Mouse (Mus musculus): ENCODE results near the gene Lgals4. TPM values are rescaled to one million over a fixed set of nuclear protein-coding genes. Genes with fewer than 3 reads are reported as not detected.
"Not testable (repeated sequence)": the region's sequence is repeated elsewhere in the genome, so short reads cannot be mapped to it uniquely, and the experiment has no call there.

The Lgals4 gene
- total RNA-seq, 2 experiments from 2014 or later = 2.0 to 4.4 TPM

GRCm38 (mm10) chr7:28880554-28880953 lies 46.9 kb downstream of the Lgals4 start:
- DNase-seq = no peak
- intact Hi-C loops (cut with DNase I; ENCODE audit: low total_unique reads) = no loop called here

- DNase-seq = no peak
- intact Hi-C loops (cut with DNase I; ENCODE audit: low total_unique reads) = no loop called here
Observed at GRCm38 (mm10) chr7:28881199-28881598, 47.5 kb downstream of the Lgals4 start, which contains the start of gene Capn12. Capn12 (plus strand) TSS chr7:28881422.

- DNase-seq = no peak
- intact Hi-C loops (cut with DNase I; ENCODE audit: low total_unique reads) = no loop called here
Observed at GRCm38 (mm10) chr7:28883039-28883438, 49.4 kb downstream of the Lgals4 start.

- intact Hi-C loops (cut with DNase I; ENCODE audit: low total_unique reads); DNase-seq: not testable (repeated sequence)
Observed at GRCm38 (mm10) chr7:28883704-28884103, 50.0 kb downstream of the Lgals4 start.

- DNase-seq = no peak
- intact Hi-C loops (cut with DNase I; ENCODE audit: low total_unique reads) = no loop called here
Observed at GRCm38 (mm10) chr7:28886486-28886885, 52.8 kb downstream of the Lgals4 start.

GRCm38 (mm10) chr7:28888701-28889161 lies 55.1 kb downstream of the Lgals4 start:
- DNase-seq = peak; percentile 7
- intact Hi-C loops (cut with DNase I; ENCODE audit: low total_unique reads) = no loop called here

Other genes with a start within 250 kb of the Lgals4 start
- 10 to 100 TPM; 15.7 to 18.5 TPM for gene Samd4b, start 235.7 kb upstream of the Lgals4 start, total RNA-seq (2021)
- gene Pak4, start 235.7 kb upstream of the Lgals4 start, total RNA-seq (2021) = 1 to 10 TPM; 2.9 to 4.6 TPM
- not detected for gene Acp7, start 202.5 kb upstream of the Lgals4 start, total RNA-seq (2021)
- gene Fbxo27, start 141.0 kb upstream of the Lgals4 start, total RNA-seq (2021) = 1 to 10 TPM in 1 of 2 experiments, under 1 TPM in 1; 0.82 to 1.4 TPM
- 1 to 10 TPM; 5.6 to 7.3 TPM for gene Fbxo17, start 117.0 kb upstream of the Lgals4 start, total RNA-seq (2021)
- 10 to 100 TPM; 43.7 to 48.0 TPM for gene Mrps12, start 92.0 kb upstream of the Lgals4 start, total RNA-seq (2021)
- 10 to 100 TPM; 19.0 TPM for gene Sars2, start 91.9 kb upstream of the Lgals4 start, total RNA-seq (2021)
- not detected for gene Ccer2, start 77.7 kb upstream of the Lgals4 start, total RNA-seq (2021)
- gene Sirt2, start 67.1 kb upstream of the Lgals4 start, total RNA-seq (2021) = 10 to 100 TPM; 77.2 to 77.5 TPM
- gene Nfkbib, start 66.3 kb upstream of the Lgals4 start, total RNA-seq (2021) = 10 to 100 TPM; 21.2 to 21.3 TPM
- 1 to 10 TPM in 1 of 2 experiments, under 1 TPM in 1; 0.80 to 1.3 TPM for gene Rinl, start 44.9 kb upstream of the Lgals4 start, total RNA-seq (2021)
- 100 to 1,000 TPM; 158 to 189 TPM for gene Hnrnpl, start 25.3 kb upstream of the Lgals4 start, total RNA-seq (2021)
- gene Ech1, start 8.6 kb upstream of the Lgals4 start, total RNA-seq (2021) = 100 to 1,000 TPM; 198 to 334 TPM
- gene Lgals7, start 30.0 kb downstream of the Lgals4 start, total RNA-seq (2021) = not detected
- under 1 TPM; 0.10 to 0.13 TPM for gene Capn12, start 47.6 kb downstream of the Lgals4 start, total RNA-seq (2021)
- 10 to 100 TPM; 68.1 to 85.9 TPM for gene Actn4, start 128.5 kb downstream of the Lgals4 start, total RNA-seq (2021)
- 100 to 1,000 TPM; 142 to 147 TPM for gene Eif3k, start 148.0 kb downstream of the Lgals4 start, total RNA-seq (2021)
- gene Map4k1, start 148.2 kb downstream of the Lgals4 start, total RNA-seq (2021) = 1 to 10 TPM in 1 of 2 experiments, under 1 TPM in 1; 0.71 to 1.2 TPM